Mouse (Mus musculus) CH12F3 (cell line): ENCODE data around the gene Dennd4b.
"Not testable (repeated sequence)": the region's sequence is repeated elsewhere in the genome, so short reads cannot be mapped to it uniquely, and the experiment has no call there.

Experiments
- in situ Hi-C: fragments of 300-500 bp; cut with MboI; formaldehyde crosslinking; loops from 2 replicates; pipeline ENCODE4 v1.14.3; 2020; ENCODE audit warnings: low sequenced_read_pairs

The Dennd4b gene

GRCm38 (mm10) chr3:90252659-90253058 lies 12.3 kb upstream of the Dennd4b start:
- in situ Hi-C loops: not testable (repeated sequence)

GRCm38 (mm10) chr3:90253174-90253573 lies 11.8 kb upstream of the Dennd4b start:
- in situ Hi-C loops: not testable (repeated sequence)

GRCm38 (mm10) chr3:90253653-90254418 lies 11.1 kb upstream of the Dennd4b start, which contains the start of gene Crtc2:
Gene Crtc2, plus strand, starts transcription at chr3:90254163.
- in situ Hi-C loops: no loop called here

- in situ Hi-C loops: no loop called here
Observed at GRCm38 (mm10) chr3:90254419-90255193, 10.4 kb upstream of the Dennd4b start.

GRCm38 (mm10) chr3:90255194-90255565 lies 9.8 kb upstream of the Dennd4b start:
- in situ Hi-C loops: no loop called here

- in situ Hi-C loops: no loop called here
Observed at GRCm38 (mm10) chr3:90255784-90256353, 9.1 kb upstream of the Dennd4b start.

GRCm38 (mm10) chr3:90256731-90257530 lies 8.1 kb upstream of the Dennd4b start:
- in situ Hi-C loops: no loop called here

GRCm38 (mm10) chr3:90258521-90258920 lies 6.5 kb upstream of the Dennd4b start:
- in situ Hi-C loops: no loop called here

GRCm38 (mm10) chr3:90263121-90263771 lies 1.7 kb upstream of the Dennd4b start:
- in situ Hi-C loops: no loop called here

GRCm38 (mm10) chr3:90264687-90265033 lies 325 bp upstream of the Dennd4b start:
- in situ Hi-C loops: no loop called here

- in situ Hi-C loops: no loop called here
Observed at GRCm38 (mm10) chr3:90265932-90266741, 1.2 kb downstream of the Dennd4b start.

GRCm38 (mm10) chr3:90266901-90267775 lies 2.2 kb downstream of the Dennd4b start:
- in situ Hi-C loops: no loop called here

GRCm38 (mm10) chr3:90268190-90268589 lies 3.2 kb downstream of the Dennd4b start:
- in situ Hi-C loops: no loop called here

GRCm38 (mm10) chr3:90268971-90269370 lies 4.0 kb downstream of the Dennd4b start:
- in situ Hi-C loops: no loop called here

GRCm38 (mm10) chr3:90270784-90271183 lies 5.8 kb downstream of the Dennd4b start:
- in situ Hi-C loops: no loop called here

- in situ Hi-C loops: no loop called here
Observed at GRCm38 (mm10) chr3:90272170-90272569, 7.2 kb downstream of the Dennd4b start.

- in situ Hi-C loops: no loop called here
Observed at GRCm38 (mm10) chr3:90273855-90274254, 8.9 kb downstream of the Dennd4b start.

- in situ Hi-C loops: no loop called here
Observed at GRCm38 (mm10) chr3:90275286-90275685, 10.3 kb downstream of the Dennd4b start.

- in situ Hi-C loops: no loop called here
Observed at GRCm38 (mm10) chr3:90276858-90277257, 11.9 kb downstream of the Dennd4b start.
